Mouse (Mus musculus) CH12.LX (cell line): Measurements from ENCODE around the gene Prepl. TPM values are rescaled to one million over a fixed set of nuclear protein-coding genes. Genes with fewer than 3 reads are reported as not detected.

Source experiments
- DNase-seq: peaks from one replicate; pipeline ENCODE4 v3.0.0-alpha.2; 2013; ENCODE audit errors: extremely low read depth
- H3K27ac ChIP-seq: 2 replicates; pipeline ENCODE4 v1.5.1; 2012; ENCODE audit warnings: low read depth, mild to moderate bottlenecking, control low read depth, moderate library complexity; ENCODE audit not compliant: insufficient read depth
- H3K27me3 ChIP-seq: replicated peaks from 2 replicates; pipeline ENCODE3; 2012; ENCODE audit warnings: inconsistent platforms
- H3K36me3 ChIP-seq, 2 experiments: replicated peaks in 1 of 2; 2 replicates each; pipeline versions ENCODE3 to v1.6.1; 2012; ENCODE audit warnings: inconsistent platforms in 1 of 2, low read length in 1 of 2, mild to moderate bottlenecking in 1 of 2, mixed read lengths in 1 of 2, moderate library complexity in 1 of 2; ENCODE audit not compliant: control insufficient read depth in 1 of 2, insufficient read depth in 1 of 2
- H3K4me1 ChIP-seq, 2 experiments: 2 replicates each; pipeline ENCODE4 v1.6.1; 2012; ENCODE audit warnings: inconsistent platforms in 1 of 2, moderate library complexity in 1 of 2; ENCODE audit not compliant: insufficient read depth in 2 of 2, control insufficient read depth in 1 of 2
- H3K4me2 ChIP-seq: 2 replicates; pipeline ENCODE4 v1.6.1; 2012; ENCODE audit warnings: low read depth, mild to moderate bottlenecking, control low read depth; ENCODE audit not compliant: poor library complexity, insufficient read depth, severe bottlenecking
- H3K4me3 ChIP-seq, 3 experiments: fragments of 150-350 bp in 1 of 3; sonication (generic) in 1 of 3; replicated peaks in 1 of 3; 2 replicates each; pipeline versions ENCODE3 to v1.5.1; 2011 to 2012; ENCODE audit warnings: low read depth in 2 of 3, low read length in 2 of 3, mild to moderate bottlenecking in 2 of 3, moderate library complexity in 2 of 3, control low read depth in 1 of 3, improper control_type of control experiment in 1 of 3, inconsistent platforms in 1 of 3, mixed read lengths in 1 of 3; ENCODE audit not compliant: poor library complexity in 1 of 3
- H3K79me2 ChIP-seq: replicated peaks from 2 replicates; pipeline ENCODE4 v1.6.1; 2012; ENCODE audit warnings: mild to moderate bottlenecking, moderate library complexity; ENCODE audit not compliant: control insufficient read depth, poor library complexity, insufficient read depth, severe bottlenecking; ENCODE audit errors: extremely low read depth
- H3K9ac ChIP-seq: 2 replicates; pipeline ENCODE4 v1.6.1; 2012; ENCODE audit warnings: low read depth, mild to moderate bottlenecking, control low read depth, moderate library complexity; ENCODE audit not compliant: insufficient read depth
- H3K9me3 ChIP-seq: replicated peaks from 2 replicates; pipeline ENCODE3; 2012; ENCODE audit warnings: low read length, inconsistent platforms, mixed read lengths
- BHLHE40 ChIP-seq: IDR thresholded peaks from 2 replicates; pipeline ENCODE4 v1.6.1; 2011; ENCODE audit warnings: mild to moderate bottlenecking, low read depth, low read length, improper control_type of control experiment
- CHD1 ChIP-seq: IDR thresholded peaks from 2 replicates; pipeline ENCODE4 v1.6.1; 2012; ENCODE audit warnings: low read depth, low read length, improper control_type of control experiment, inconsistent platforms
- CTCF ChIP-seq, 2 experiments: IDR thresholded peaks in 1 of 2; conservative IDR thresholded peaks in 1 of 2; 2 replicates each; pipeline ENCODE4 v1.5.1; 2011 to 2012; ENCODE audit warnings: low read depth in 2 of 2, low read length in 2 of 2, improper control_type of control experiment in 1 of 2, inconsistent platforms in 1 of 2, mild to moderate bottlenecking in 1 of 2, moderate library complexity in 1 of 2
- E2F4 ChIP-seq: IDR thresholded peaks from 2 replicates; pipeline ENCODE4 v1.6.1; 2011; ENCODE audit warnings: low read depth, low read length, improper control_type of control experiment; ENCODE audit not compliant: insufficient replicate concordance
- ELF1 ChIP-seq: IDR thresholded peaks from 2 replicates; pipeline ENCODE4 v1.6.1; 2014; ENCODE audit warnings: low read depth, mild to moderate bottlenecking, inconsistent platforms, low read length, improper control_type of control experiment
- GABPA ChIP-seq: IDR thresholded peaks from 2 replicates; pipeline ENCODE4 v1.6.1; 2012; ENCODE audit warnings: low read depth, low read length, improper control_type of control experiment, inconsistent platforms; ENCODE audit not compliant: insufficient replicate concordance
- HCFC1 ChIP-seq: IDR thresholded peaks from 2 replicates; pipeline ENCODE4 v1.6.1; 2012; ENCODE audit warnings: low read depth, mild to moderate bottlenecking, inconsistent platforms, low read length, improper control_type of control experiment
- JUND ChIP-seq: conservative IDR thresholded peaks from 2 replicates; pipeline ENCODE4 v1.6.1; 2011; ENCODE audit warnings: low read depth, low read length, improper control_type of control experiment
- KAT2A ChIP-seq: IDR thresholded peaks from 2 replicates; pipeline ENCODE4 v1.6.1; 2012; ENCODE audit warnings: low read length, improper control_type of control experiment, inconsistent platforms; ENCODE audit not compliant: insufficient replicate concordance
- MAFK ChIP-seq: IDR thresholded peaks from 2 replicates; pipeline ENCODE4 v1.6.1; 2011; ENCODE audit warnings: low read length, improper control_type of control experiment; ENCODE audit not compliant: insufficient replicate concordance
- MAX ChIP-seq: IDR thresholded peaks from 2 replicates; pipeline ENCODE4 v1.6.1; 2011; ENCODE audit warnings: low read length, improper control_type of control experiment
- MAZ ChIP-seq: IDR thresholded peaks from 2 replicates; pipeline ENCODE4 v1.6.1; 2012; ENCODE audit warnings: low read depth, mild to moderate bottlenecking, inconsistent platforms, low read length, improper control_type of control experiment, moderate library complexity
- NRF1 ChIP-seq: IDR thresholded peaks from 2 replicates; pipeline ENCODE4 v1.6.1; 2014; ENCODE audit warnings: low read depth, mild to moderate bottlenecking, inconsistent platforms, low read length, improper control_type of control experiment, moderate library complexity
- PAX5 ChIP-seq: IDR thresholded peaks from 2 replicates; pipeline ENCODE4 v1.6.1; 2012; ENCODE audit warnings: low read length, inconsistent platforms, mixed read lengths
- POLR2A ChIP-seq: IDR thresholded peaks from 2 replicates; pipeline ENCODE4 v1.6.1; 2011; ENCODE audit warnings: low read depth, mild to moderate bottlenecking, improper control_type of control experiment, low read length
- UBTF ChIP-seq: IDR thresholded peaks from 2 replicates; pipeline ENCODE4 v1.6.1; 2012; ENCODE audit warnings: low read depth, mild to moderate bottlenecking, inconsistent platforms, low read length, improper control_type of control experiment, moderate library complexity
- USF1 ChIP-seq: IDR thresholded peaks from 2 replicates; pipeline ENCODE4 v1.6.1; 2014; ENCODE audit warnings: low read depth, mild to moderate bottlenecking, inconsistent platforms, low read length, improper control_type of control experiment
- USF2 ChIP-seq: conservative IDR thresholded peaks from 2 replicates; pipeline ENCODE4 v1.6.1; 2011; ENCODE audit warnings: low read depth, low read length, improper control_type of control experiment
- ZKSCAN1 ChIP-seq: IDR thresholded peaks from 2 replicates; pipeline ENCODE4 v1.6.1; 2012; ENCODE audit warnings: low read depth, inconsistent platforms, low read length, improper control_type of control experiment, borderline replicate concordance
- dilution Hi-C: fragments of 300-500 bp; cut with MboI; formaldehyde crosslinking; loops from 2 replicates; pipeline ENCODE4 v1.14.3; 2020; ENCODE audit warnings: low sequenced_read_pairs; ENCODE audit not compliant: extremely low pct_unique_long_range_greater_than_20kb, extremely low pct_ligation_motif_present
- in situ Hi-C: fragments of 300-500 bp; cut with MboI; formaldehyde crosslinking; loops from 3 replicates; pipeline ENCODE4 v1.14.3; 2019; ENCODE audit warnings: low sequenced_read_pairs, low pct_ligation_motif_present, low pct_unique_long_range_greater_than_20kb, mixed read lengths
- polyA plus RNA-seq: library from polyadenylated mRNA; unstranded; fragments of >175 nt; gene quantifications from 2 replicates; pipeline ENCODE4 v1.2.1, GENCODE M21; 2012; ENCODE audit warnings: low read depth; ENCODE audit not compliant: insufficient read length
- total RNA-seq, 2 experiments: library from RNA; depleted of rRNA; stranded (reverse); fragments of 300-350 nt in 1 of 2; fragments of >200 nt in 1 of 2; gene quantifications; 2 replicates each; pipeline ENCODE4 v1.2.3; 2012 to 2014

The Prepl gene
- total and polyA plus RNA-seq, 3 experiments, result 7.0 to 22.9 (median 8.5) TPM

DNA sequence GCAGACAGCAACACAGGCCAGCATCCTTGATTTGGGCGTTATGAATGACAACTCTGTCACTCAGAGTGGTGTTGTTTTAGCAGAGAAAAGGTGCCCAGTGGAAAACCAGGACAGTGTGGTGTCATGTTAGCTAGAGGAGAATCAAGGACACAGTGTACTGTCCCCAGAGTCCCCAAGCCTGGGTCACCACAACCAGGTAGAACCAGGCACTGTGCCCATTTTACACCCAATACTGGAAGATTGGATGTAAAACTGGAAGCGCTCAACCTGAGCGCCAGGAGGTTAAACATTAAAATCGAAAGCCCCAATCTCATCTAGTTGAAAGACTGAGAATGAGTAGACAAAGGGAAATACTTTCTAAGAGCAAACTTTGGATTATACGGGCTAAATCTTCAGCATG, 45.6 kb downstream of the Prepl start:
- Histone ChIP-seq H3K27ac (no peak overlapping the region), H3K27me3 (no peaks in the 10 kb centered on the region), H3K4me2 (no peak overlapping the region), H3K36me3 (no peaks in the 10 kb centered on the region), H3K79me2 (no peaks in the 10 kb centered on the region), H3K4me3 (no peak overlapping the region), H3K9me3 (no peaks in the 10 kb centered on the region)
- in situ Hi-C loops, result no loop called here
- DNase-seq, result no peak
- no peak for TF ChIP-seq MAFK
- no peak for TF ChIP-seq POLR2A
- TF ChIP-seq, all 38 proteins: peak for 0
- no peak overlapping the region for H3K9ac ChIP-seq
- H3K4me1 ChIP-seq, result peaks cover 0 to 2% of the 10 kb centered on the region in 2 experiments; a peak in 1 of 4 replicates
- dilution Hi-C loops, result no loop called here

DNA sequence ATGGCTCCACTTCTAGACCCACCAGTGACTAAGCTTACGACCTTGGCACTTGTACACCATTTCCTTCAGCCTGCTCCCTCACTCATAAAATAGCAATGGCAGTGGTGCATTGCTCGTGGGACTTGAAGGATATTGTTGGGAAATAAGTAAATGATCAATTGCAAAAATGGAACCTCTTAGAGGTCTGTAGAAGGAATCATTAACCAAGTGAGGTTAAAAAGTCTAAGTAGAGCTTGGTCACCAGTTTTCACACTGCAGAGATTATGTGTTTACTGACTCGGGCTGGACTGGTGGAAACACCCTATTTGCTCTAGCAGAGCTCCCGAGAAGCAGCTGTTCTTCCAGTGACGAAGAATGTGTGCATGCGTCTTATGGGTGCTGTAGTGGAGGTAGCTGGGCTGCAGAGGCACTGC, 46.6 kb downstream of the Prepl start:
- Histone ChIP-seq H3K4me2 (no peak overlapping the region), H3K36me3 (no peaks in the 10 kb centered on the region), H3K79me2 (no peaks in the 10 kb centered on the region), H3K9ac (no peak overlapping the region), H3K4me1 (peaks cover 0 to 2% of the 10 kb centered on the region in 2 experiments; a peak in 1 of 4 replicates), H3K4me3 (no peak overlapping the region), H3K9me3 (no peaks in the 10 kb centered on the region), H3K27me3 (no peaks in the 10 kb centered on the region), H3K27ac (no peak overlapping the region)
- dilution Hi-C loops, result no loop called here
- DNase-seq, result no peak
- TF ChIP-seq ELF1 (no peak), ZKSCAN1 (no peak), UBTF (no peak), POLR2A (no peak), KAT2A (no peak)
- in situ Hi-C loops, result no loop called here

DNA sequence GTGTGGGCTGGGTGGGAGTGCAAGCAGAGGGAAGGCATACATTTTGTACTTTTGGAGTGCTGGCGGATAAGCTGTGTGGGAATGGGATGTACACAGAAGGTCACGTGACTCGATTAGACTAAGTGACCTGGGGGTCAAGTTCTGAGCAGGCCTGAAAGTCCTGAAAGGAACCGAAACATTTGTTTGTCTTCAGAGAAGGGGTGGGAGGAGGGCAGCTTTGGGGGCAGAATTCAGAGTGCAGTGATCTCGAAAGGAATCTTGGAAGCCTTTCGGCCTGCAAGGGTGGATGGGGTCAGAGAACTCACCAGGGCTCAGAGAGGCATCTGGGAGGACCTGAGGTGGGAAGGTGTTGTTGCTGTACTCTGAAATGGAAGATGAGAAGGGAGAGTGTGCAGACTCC, 47.6 kb downstream of the Prepl start:
- Histone ChIP-seq H3K27me3 (no peaks in the 10 kb centered on the region), H3K27ac (no peak overlapping the region), H3K4me2 (no peak overlapping the region), H3K36me3 (no peaks in the 10 kb centered on the region), H3K9me3 (no peaks in the 10 kb centered on the region), H3K4me1 (peaks cover 0 to 2% of the 10 kb centered on the region in 2 experiments; a peak in 1 of 4 replicates), H3K9ac (no peak overlapping the region), H3K4me3 (no peak overlapping the region)
- dilution Hi-C loops, result no loop called here
- no peak for DNase-seq
- no peak for TF ChIP-seq MAZ
- TF ChIP-seq CTCF (conservative IDR thresholded peaks at IDR 0.05 in 1 of 2, IDR thresholded peaks at IDR 0.05 in 1 of 2; ENCODE audit: low read depth in 2 of 2, low read length in 2 of 2), result no peak
- TF ChIP-seq USF2, result peak; percentile 38; the same call in 1 of the 2 replicates
- TF ChIP-seq NRF1, result no peak
- peak; percentile 51 for TF ChIP-seq USF1
- TF ChIP-seq MAFK, result no peak
- no peak for TF ChIP-seq HCFC1
- no peak for TF ChIP-seq PAX5
- TF ChIP-seq MAX, result no peak
- TF ChIP-seq ELF1, result no peak
- peak; percentile 38; the same call in 1 of the 2 replicates for TF ChIP-seq BHLHE40
- no peak for TF ChIP-seq JUND
- TF ChIP-seq GABPA, result no peak
- TF ChIP-seq CHD1, result no peak
- no peak for TF ChIP-seq E2F4
- TF ChIP-seq, all 38 proteins: peak for 3
- no peaks in the 10 kb centered on the region for H3K79me2 ChIP-seq
- in situ Hi-C loops, result no loop called here
